Comparison of ENCODE assay signal across 13 mouse cellular contexts in the genomic region with DNA sequence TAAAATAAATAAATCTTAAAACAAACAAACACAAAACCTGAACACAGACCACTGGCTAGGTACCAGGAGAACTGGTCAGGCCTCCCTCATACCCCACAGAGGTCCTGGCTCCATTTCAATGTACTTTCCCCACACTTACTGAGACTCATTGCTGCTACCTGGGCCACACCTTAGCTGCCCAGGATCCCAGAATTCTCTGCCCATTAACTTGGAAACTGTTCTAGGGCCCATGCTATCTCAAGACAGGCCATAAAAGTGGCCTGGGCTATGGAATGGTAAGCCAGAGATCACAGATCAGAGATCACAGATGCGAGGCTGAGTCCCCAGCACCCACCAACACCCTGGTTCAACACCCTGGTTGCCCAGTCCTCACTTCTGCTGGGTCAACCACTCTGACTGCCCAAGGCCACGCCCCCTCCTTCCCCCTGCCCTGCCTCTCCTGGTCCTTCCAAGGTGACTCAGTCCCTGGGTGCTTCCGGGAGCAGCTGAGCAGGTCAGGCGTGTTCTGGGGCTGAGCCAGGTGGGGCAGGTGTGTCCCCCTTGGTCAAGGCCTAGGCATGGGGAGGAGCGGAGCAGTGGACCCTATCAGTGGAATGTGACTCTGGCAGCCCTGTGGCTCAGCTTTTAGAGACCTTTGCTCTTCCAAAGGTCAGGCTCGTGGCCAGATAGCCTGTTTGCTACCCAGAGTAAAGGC. TPM values are rescaled to one million over a fixed set of nuclear protein-coding genes. Genes with fewer than 3 reads are reported as not detected.
DNase-seq lines count a peak whose midpoint lies in the region; ATAC-seq lines count a peak whose summit lies in the region.
"Had no signal": no experiment of that assay in that cellular context is flagged by ENCODE, and none has a peak within 500 bp of the region (broad histone marks: within the 10 kb centered on the region; RNA-seq: fewer than 3 reads in every experiment).

No protein-coding gene starts in this region.

- ATAC-seq in activated CD4-positive, CD25-positive, alpha-beta regulatory T cell, adult 4 months: no peak
- no peak for ATAC-seq in megakaryocyte-erythroid progenitor cell, adult 5-6 weeks (replicated peaks; ENCODE audit: low FRiP score, low TSS enrichment, poor library complexity, severe bottlenecking)

- peak; percentile 67 to 84 for DNase-seq in urinary bladder, adult 18-20 months (ENCODE audit: low spot score in 2 of 2)
- no peak for DNase-seq in urinary bladder, postnatal 10 days (ENCODE audit: low spot score)
- DNase-seq in kidney, postnatal 25 days: peak; percentile 95 to 99
- DNase-seq in lung, postnatal 25 days (ENCODE audit: low spot score): peak; percentile 43
- DNase-seq in embryo, embryonic 11 days: no peak
- DNase-seq: adrenal gland, postnatal 10 days; heart, postnatal 36 days had no signal

RNA-seq across cellular contexts. Expression of gene Adap1, which starts 8.3 kb away (rescaled TPM):
- polyA plus RNA-seq in activated CD4-positive, CD25-positive, alpha-beta regulatory T cell, adult 4 months (2017; shearing (Covaris generic)): 1 to 10 TPM; 3.5 to 5.7 TPM
- 6.0 and 14.7 TPM in 2 replicates for total RNA-seq in megakaryocyte-erythroid progenitor cell, adult 5-6 weeks (2014; fragmentation: Nextera tagmentation)
- total RNA-seq in megakaryocyte-erythroid progenitor cell, adult 5-6 weeks (2017): 3.0 and 8.0 TPM in 2 replicates

RNA-seq across cellular contexts. Expression of gene Cox19, which starts 34.1 kb away (rescaled TPM):
- polyA plus RNA-seq in activated CD4-positive, CD25-positive, alpha-beta regulatory T cell, adult 4 months (2017; shearing (Covaris generic)): 10 to 100 TPM; 62.8 to 67.6 TPM
- 40.4 and 41.7 TPM in 2 replicates for total RNA-seq in megakaryocyte-erythroid progenitor cell, adult 5-6 weeks (2014; fragmentation: Nextera tagmentation)
- 27.4 and 43.8 TPM in 2 replicates for total RNA-seq in megakaryocyte-erythroid progenitor cell, adult 5-6 weeks (2017)

RNA-seq across cellular contexts. Expression of gene Cyp2w1, which starts 35.3 kb away (rescaled TPM):
- polyA plus RNA-seq in activated CD4-positive, CD25-positive, alpha-beta regulatory T cell, adult 4 months (2017; shearing (Covaris generic)): not detected
- not detected in 2 replicates for total RNA-seq in megakaryocyte-erythroid progenitor cell, adult 5-6 weeks (2014; fragmentation: Nextera tagmentation)
- total RNA-seq in megakaryocyte-erythroid progenitor cell, adult 5-6 weeks (2017): not detected in 2 replicates
- total RNA-seq: adrenal gland, postnatal 10 days; ES-E14; gastrocnemius, adult 8-10 months; heart, postnatal 36 days; layer of hippocampus, postnatal 14 days had no signal
- polyA plus RNA-seq: neural tube, embryonic 13.5 days had no signal

Comparison
In these comparisons a context has a peak if more than half of its experiments do, and no peak if none do; other contexts are left out.
1. DNase-seq: peak in urinary bladder, adult 18-20 months (2 of 2), kidney, postnatal 25 days (2 of 2) and lung, postnatal 25 days (single experiment); none in urinary bladder, postnatal 10 days (single experiment) and embryo, embryonic 11 days (single experiment).